Mouse (Mus musculus) hindbrain, embryonic 14.5 days (tissue): ENCODE data around the gene Stag1. TPM values are rescaled to one million over a fixed set of nuclear protein-coding genes. Genes with fewer than 3 reads are reported as not detected.

Experiments
- ATAC-seq: fragments of 200-750 bp; cut with Nextera tagmentation; 2 replicates; pipeline ENCODE4 v1.8.0; 2017; ENCODE audit warnings: moderate number of reproducible peaks, mild to moderate bottlenecking, moderate TSS enrichment, moderate library complexity; ENCODE audit not compliant: low FRiP score
- DNase-seq: peaks from one replicate; pipeline ENCODE4 v3.0.0-alpha.2; 2015; ENCODE audit warnings: low spot score
- H3K27ac ChIP-seq: fragments of 300-500 bp; sonication (generic); 2 replicates; pipeline ENCODE4 v1.5.1; 2014; ENCODE audit warnings: mild to moderate bottlenecking, moderate library complexity
- H3K27me3 ChIP-seq: fragments of 300-500 bp; sonication (generic); 2 replicates; pipeline ENCODE4 v1.6.1; 2014; ENCODE audit warnings: mild to moderate bottlenecking, low read length, mixed read lengths; ENCODE audit not compliant: control insufficient read depth, insufficient read depth
- H3K36me3 ChIP-seq: fragments of 300-500 bp; sonication (generic); replicated peaks from 2 replicates; pipeline ENCODE4 v1.6.1; 2014; ENCODE audit not compliant: control insufficient read depth, insufficient read depth
- H3K4me1 ChIP-seq: fragments of 300-500 bp; sonication (generic); replicated peaks from 2 replicates; pipeline ENCODE4 v1.6.1; 2014; ENCODE audit warnings: antibody characterized with exemption, low read length, mixed read lengths; ENCODE audit not compliant: control insufficient read depth, insufficient read depth
- H3K4me2 ChIP-seq: fragments of 300-500 bp; sonication (generic); replicated peaks from 2 replicates; pipeline ENCODE4 v1.6.1; 2014; ENCODE audit warnings: mild to moderate bottlenecking, moderate library complexity
- H3K4me3 ChIP-seq: fragments of 300-500 bp; sonication (generic); replicated peaks from 2 replicates; pipeline ENCODE4 v1.5.1; 2014; ENCODE audit warnings: mild to moderate bottlenecking, low read length
- H3K9ac ChIP-seq: fragments of 300-500 bp; sonication (generic); 2 replicates; pipeline ENCODE4 v1.6.1; 2014
- H3K9me3 ChIP-seq: fragments of 300-500 bp; sonication (generic); 2 replicates; pipeline ENCODE4 v1.6.1; 2016; ENCODE audit warnings: low read length; ENCODE audit not compliant: control insufficient read depth
- WGBS: fragments of 180-500 bp; shearing (Covaris S2); extraction: QIAGEN DNeasy Blood & Tissue Kit; methylation state at CpG from one replicate; pipeline ENCODE4 v1.1.7; 2014; 5-methylcytosine and 5-hydroxymethylcytosine counted together
- polyA plus RNA-seq: library from polyadenylated mRNA; unstranded; fragments of >200 nt; fragmentation: Nextera tagmentation; extraction: Ambion mirVana; gene quantifications from 2 replicates; pipeline ENCODE4 v1.2.1, GENCODE M21; 2014

Stag1 gene
- 30.9 and 39.5 TPM in 2 replicates for polyA plus RNA-seq

DNA sequence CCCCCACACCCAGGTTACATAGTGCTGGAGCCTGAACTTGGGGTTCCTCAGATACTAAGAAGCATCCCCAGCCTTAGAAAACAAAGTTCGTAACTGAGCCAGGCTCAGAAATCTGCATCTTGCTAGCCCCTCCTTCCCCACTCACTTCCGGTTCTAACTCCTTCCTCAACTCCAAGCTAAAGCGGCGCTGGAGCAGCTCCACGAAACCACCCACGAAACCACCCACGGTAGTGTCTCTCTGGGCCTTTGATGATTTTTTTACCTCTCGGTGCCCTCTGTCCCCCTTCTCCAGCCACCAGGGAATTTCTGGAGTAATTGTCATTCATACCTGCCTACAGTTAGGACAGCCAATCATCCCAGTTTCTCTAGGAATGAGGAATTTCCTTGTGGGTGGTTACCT lies at the start of gene Stag1:
Gene Stag1, plus strand, starts transcription at position 253 of the 400 bp plus-strand sequence.
- no peak for DNase-seq
- no peak for ATAC-seq
- Histone ChIP-seq H3K9me3 (no peaks in the 10 kb centered on the region), H3K4me2 (no peak within 1 kb of the TSS), H3K36me3 (no peaks in the 10 kb centered on the region), H3K4me3 (no peak within 1 kb of the TSS), H3K27me3 (no peaks in the 10 kb centered on the region), H3K27ac (no peak within 1 kb of the TSS), H3K4me1 (peaks cover 11% of the 10 kb centered on the region), H3K9ac (no peak within 1 kb of the TSS)
- WGBS = 92% methylated on average over 8 of the region's 8 CpGs

DNA sequence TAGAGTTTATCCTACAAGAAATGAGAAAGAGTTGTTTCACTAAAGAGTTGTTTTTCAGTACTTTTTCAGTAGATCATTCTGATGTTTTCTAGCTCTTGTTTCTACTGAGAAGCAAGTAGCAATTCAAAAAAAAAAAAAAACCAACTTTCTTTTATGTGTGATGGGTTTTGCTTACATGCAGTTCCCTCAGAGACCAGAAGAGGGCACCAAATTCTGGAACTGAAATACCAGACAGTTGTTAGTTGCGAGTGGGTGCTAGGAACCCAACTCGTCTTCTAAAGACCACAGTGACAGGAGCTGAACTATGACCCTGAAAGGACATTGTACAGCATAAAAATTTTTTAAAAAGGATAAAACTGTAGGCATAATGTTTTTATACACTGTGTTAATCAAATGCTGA lies 49.3 kb upstream of the Stag1 start:
- Histone ChIP-seq H3K4me2 (no peak overlapping the region), H3K4me1 (peaks cover 20% of the 10 kb centered on the region), H3K4me3 (no peak overlapping the region), H3K36me3 (peaks cover 14% of the 10 kb centered on the region), H3K27me3 (no peaks in the 10 kb centered on the region), H3K27ac (no peak overlapping the region), H3K9ac (no peak overlapping the region), H3K9me3 (peaks cover 18% of the 10 kb centered on the region)
- ATAC-seq (no peak), DNase-seq (no peak)
- 95% methylated on average over 2 of the region's 2 CpGs for WGBS

DNA sequence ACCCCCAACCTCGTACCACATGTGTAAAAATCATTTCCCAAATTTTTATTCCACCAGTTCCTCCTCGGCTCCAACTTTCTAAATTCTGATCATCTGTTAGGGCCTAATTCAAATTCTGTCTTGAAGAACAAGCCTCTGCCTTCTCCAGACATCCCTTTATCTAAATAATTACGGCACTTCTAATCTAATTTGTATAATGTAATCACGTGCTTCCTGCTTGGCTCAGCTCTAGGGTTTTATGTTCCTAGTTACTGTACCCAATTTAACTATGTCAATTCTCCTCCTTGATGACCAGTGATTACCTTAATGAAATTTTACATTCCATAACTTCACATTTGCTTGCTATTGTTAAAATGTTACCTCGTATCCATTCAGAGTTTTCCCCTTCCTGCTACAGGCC lies 41.9 kb upstream of the Stag1 start:
- no peak overlapping the region for H3K9ac ChIP-seq
- DNase-seq (no peak), ATAC-seq (no peak)
- no peak overlapping the region for H3K4me3 ChIP-seq
- H3K4me2 ChIP-seq = no peak overlapping the region
- H3K27me3 ChIP-seq = no peaks in the 10 kb centered on the region
- H3K27ac ChIP-seq = no peak overlapping the region
- 76% methylated on average over 5 of the region's 5 CpGs for WGBS
- no peaks in the 10 kb centered on the region for H3K4me1 ChIP-seq
- H3K9me3 ChIP-seq = peaks cover 8% of the 10 kb centered on the region; the same call in 1 of the 2 replicates
- peaks cover 14% of the 10 kb centered on the region for H3K36me3 ChIP-seq

DNA sequence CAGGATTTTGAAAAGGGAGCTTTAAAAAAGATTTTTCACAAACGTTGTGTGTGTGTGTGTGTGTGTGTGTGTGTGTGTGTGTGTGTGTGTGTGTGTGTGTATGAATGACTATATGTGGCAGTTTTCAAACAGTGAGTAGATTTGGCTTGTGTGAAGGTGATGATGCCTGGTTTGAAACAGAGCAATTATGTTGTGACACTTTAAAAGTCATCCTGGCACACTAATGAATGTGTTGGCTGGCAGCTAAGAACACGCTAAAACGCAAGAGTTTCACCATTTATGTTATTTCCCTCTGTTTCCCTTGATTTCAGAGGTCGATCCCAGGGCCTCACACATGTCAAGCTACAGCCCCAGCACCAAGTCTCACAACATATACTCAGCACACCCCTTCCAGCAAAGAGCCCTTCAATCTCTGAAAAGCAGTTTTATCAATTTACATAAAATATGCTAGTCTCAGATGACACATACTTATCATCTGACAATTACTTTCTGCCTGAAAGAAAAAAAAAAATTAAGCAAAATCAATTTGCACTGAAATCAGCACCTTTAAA lies 39.5 kb upstream of the Stag1 start:
- Histone ChIP-seq H3K4me3 (no peak overlapping the region), H3K4me2 (no peak overlapping the region), H3K9me3 (peaks cover under 1% of the 10 kb centered on the region; the same call in 1 of the 2 replicates), H3K27ac (no peak overlapping the region), H3K9ac (no peak overlapping the region), H3K4me1 (no peaks in the 10 kb centered on the region), H3K27me3 (no peaks in the 10 kb centered on the region), H3K36me3 (peaks cover 2% of the 10 kb centered on the region; the same call in 1 of the 2 replicates)
- no peak for DNase-seq
- no peak for ATAC-seq
- WGBS = 81% methylated on average over 4 of the region's 4 CpGs

DNA sequence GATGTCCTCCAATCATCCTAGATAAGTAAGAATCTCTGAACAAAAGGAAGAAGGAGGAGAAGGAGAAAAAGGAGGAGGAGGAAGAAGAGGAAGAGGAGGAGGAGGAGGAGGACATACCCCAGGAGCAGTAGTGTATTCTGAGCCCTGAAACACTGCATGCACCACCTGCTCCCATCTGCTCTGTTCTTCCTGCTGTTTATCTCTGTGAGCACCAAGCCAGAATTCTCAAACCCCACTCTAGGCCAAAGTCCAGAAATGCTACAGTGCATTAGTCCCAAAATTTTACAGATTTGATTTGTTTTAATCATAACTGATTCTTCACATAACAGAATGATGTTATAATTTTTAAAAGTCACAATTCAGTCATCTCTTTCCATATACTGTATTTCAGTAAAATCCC lies 38.6 kb upstream of the Stag1 start:
- Histone ChIP-seq H3K4me2 (no peak overlapping the region), H3K27me3 (no peaks in the 10 kb centered on the region), H3K9ac (no peak overlapping the region), H3K27ac (no peak overlapping the region), H3K4me3 (no peak overlapping the region), H3K36me3 (no peaks in the 10 kb centered on the region), H3K4me1 (no peaks in the 10 kb centered on the region), H3K9me3 (no peaks in the 10 kb centered on the region)
- no peak for DNase-seq
- ATAC-seq = no peak

DNA sequence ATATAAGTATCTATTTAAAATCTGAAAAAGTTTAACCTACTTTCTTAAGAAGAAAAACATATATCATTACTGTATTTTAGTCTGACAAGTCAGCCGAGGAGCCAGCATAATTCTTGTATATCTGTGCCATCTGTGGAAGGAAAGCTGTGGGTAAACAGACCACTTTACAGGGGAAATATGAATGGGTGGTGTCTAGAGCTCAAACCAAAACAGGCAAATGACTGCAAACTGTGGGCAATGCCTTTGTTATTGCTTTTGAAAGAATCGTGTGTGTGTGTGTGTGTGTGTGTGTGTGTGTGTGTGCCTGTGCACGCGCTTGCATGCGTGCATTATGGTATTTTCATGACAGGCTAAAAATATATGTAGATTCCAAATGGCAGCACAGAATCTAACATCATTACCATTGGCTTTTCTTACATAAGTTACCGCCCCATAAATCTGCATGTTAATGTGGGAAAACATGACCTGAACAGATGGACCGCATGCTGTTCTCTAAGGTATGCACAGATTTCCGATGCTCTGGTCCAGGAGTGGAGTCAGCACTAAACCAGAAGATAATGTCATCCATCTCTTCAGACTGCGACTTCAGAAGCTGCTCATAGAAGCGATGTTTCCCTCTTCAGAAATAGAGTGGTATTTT lies 37.2 kb upstream of the Stag1 start:
- Histone ChIP-seq H3K36me3 (no peaks in the 10 kb centered on the region), H3K9ac (no peak overlapping the region), H3K4me3 (no peak overlapping the region), H3K4me2 (no peak overlapping the region), H3K9me3 (no peaks in the 10 kb centered on the region), H3K27me3 (no peaks in the 10 kb centered on the region), H3K4me1 (no peaks in the 10 kb centered on the region), H3K27ac (no peak overlapping the region)
- ATAC-seq (no peak), DNase-seq (no peak)
- 77% methylated on average over 10 of the region's 10 CpGs for WGBS

DNA sequence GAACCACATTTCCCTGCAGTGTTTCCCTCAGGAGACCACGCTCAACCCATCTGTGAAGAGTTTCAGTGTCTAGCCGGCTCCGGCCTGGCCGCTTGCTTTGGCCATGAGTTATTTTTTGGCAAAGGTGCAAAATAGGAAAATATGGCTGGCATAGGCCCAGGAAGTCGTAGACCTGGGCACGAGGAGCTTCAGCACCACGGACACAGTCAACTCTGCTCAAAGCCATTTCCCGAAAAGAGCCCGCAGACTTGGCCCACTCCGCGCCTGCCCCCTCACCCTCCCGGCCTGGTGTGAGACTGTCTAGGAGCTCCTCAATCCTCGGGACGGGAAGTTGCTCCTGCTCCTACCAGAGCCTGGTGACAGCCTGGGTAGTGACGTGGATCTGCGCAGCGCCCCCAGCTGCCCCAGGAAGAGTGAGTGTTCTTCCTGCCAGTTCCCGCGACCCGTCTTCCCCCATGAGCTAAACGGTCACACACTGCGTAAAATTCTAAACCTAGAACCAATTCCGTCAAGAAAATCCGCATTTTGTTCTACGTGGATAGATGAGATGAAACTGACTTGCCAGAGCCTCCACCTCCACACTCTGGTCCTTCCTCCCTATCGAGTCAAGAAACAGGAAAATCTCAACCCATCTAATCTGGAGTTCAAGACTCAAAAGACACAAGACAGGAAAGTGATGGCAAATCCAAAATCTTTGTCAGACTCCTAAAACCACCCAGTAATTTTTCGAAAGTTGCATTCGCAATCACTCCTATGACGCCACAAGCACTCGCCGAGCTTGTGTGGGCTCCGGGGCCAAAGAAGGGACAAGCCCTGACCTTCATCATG lies 27.6 kb upstream of the Stag1 start:
- WGBS = 9% methylated on average over 32 of the region's 32 CpGs
- Histone ChIP-seq H3K9ac (peak overlapping the region; percentile 83), H3K36me3 (no peaks in the 10 kb centered on the region), H3K27me3 (no peaks in the 10 kb centered on the region), H3K4me3 (peak overlapping the region; percentile 69), H3K4me2 (peak overlapping the region; percentile 70), H3K9me3 (no peaks in the 10 kb centered on the region), H3K4me1 (peaks cover 11% of the 10 kb centered on the region), H3K27ac (peak overlapping the region; percentile 63; the same call in 1 of the 2 replicates)
- peak; percentile 35 for DNase-seq
- ATAC-seq = peak; percentile 54; the same call in 1 of the 2 replicates

DNA sequence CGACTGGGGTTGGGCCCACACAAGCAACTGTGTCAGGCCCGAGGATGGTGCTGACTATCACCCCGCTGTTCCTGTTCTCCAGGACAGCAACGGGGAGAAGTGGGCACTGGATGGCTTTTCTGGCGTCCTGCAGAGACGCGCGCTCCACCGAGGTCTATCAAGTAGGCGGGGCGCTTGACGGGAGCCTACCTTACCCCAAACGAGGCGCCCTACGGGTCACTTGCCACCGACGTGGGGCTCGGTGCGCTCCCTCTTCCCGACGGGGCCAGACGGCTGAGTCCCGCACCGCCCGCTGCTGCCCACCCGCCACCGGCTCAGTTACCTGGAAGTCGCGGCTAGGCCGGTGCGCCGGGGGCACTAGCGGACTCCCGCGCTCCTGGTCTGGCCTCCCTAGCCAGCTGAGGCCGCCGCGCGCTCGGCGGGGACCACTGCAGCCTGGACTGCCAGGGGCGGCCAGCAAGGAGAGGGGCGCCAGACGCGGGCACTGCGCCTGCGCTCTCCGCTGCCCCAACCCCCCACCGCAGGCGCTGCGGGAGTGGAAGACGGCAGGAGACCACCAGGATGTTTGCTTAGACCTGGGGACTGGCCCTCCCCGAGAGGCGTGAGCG lies 26.9 kb upstream of the Stag1 start, which contains the start of gene Slc35g2:
Gene Slc35g2, minus strand, starts transcription at position 465 of the 608 bp plus-strand sequence.
- Histone ChIP-seq H3K4me3 (peak within 1 kb of the TSS; percentile 69), H3K9ac (peak within 1 kb of the TSS; percentile 83), H3K27ac (peak within 1 kb of the TSS; percentile 63), H3K36me3 (no peaks in the 10 kb centered on the region), H3K27me3 (no peaks in the 10 kb centered on the region), H3K4me1 (peaks cover 11% of the 10 kb centered on the region), H3K4me2 (peak within 1 kb of the TSS; percentile 70), H3K9me3 (no peaks in the 10 kb centered on the region)
- peak; percentile 74 for DNase-seq
- under 1% methylated on average over 54 of the region's 55 CpGs for WGBS
- peak; percentile 93 for ATAC-seq

DNA sequence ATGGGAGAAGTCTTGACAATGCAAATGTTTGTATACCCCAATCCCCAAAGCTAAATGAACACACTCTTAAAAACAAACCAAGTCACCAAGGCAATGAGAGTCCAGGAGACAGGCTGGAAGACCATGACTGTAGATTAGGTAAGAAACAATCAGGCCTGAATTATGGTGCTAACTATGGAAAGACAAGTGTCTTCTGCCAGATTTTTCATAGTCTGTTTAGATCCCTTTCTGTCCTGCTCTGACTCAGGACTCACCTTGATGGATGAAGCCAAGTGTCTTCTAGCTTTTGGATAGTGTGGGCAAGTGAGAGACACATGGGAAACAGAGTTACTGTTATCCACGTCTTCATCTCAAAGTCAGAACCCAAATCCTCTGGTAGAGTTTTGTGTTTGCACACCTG lies 26.1 kb upstream of the Stag1 start:
- peak overlapping the region; percentile 83; the same call in 1 of the 2 replicates for H3K9ac ChIP-seq

More for the DNA sequence above, 26.1 kb upstream of the Stag1 start:
- 0 out of 2 replicates have a peak overlapping the region, but pooled peaks have one; percentile 63 for H3K27ac ChIP-seq
- ATAC-seq (no peak), DNase-seq (no peak)
- peak overlapping the region; percentile 70 for H3K4me2 ChIP-seq
- no peaks in the 10 kb centered on the region for H3K9me3 ChIP-seq
- peaks cover 11% of the 10 kb centered on the region for H3K4me1 ChIP-seq
- peak overlapping the region; percentile 69; the same call in 1 of the 2 replicates for H3K4me3 ChIP-seq
- H3K27me3 ChIP-seq = no peaks in the 10 kb centered on the region
- H3K36me3 ChIP-seq = no peaks in the 10 kb centered on the region
- 75% methylated on average over 1 of the region's 1 CpGs for WGBS
